Mouse (Mus musculus): ENCODE measurements around the gene Tcp11. TPM values are rescaled to one million over a fixed set of nuclear protein-coding genes. Genes with fewer than 3 reads are reported as not detected.

Gene Tcp11
- total and polyA plus RNA-seq, 2 experiments from 2014 or later, result 2.9 to 7.2 TPM

DNA sequence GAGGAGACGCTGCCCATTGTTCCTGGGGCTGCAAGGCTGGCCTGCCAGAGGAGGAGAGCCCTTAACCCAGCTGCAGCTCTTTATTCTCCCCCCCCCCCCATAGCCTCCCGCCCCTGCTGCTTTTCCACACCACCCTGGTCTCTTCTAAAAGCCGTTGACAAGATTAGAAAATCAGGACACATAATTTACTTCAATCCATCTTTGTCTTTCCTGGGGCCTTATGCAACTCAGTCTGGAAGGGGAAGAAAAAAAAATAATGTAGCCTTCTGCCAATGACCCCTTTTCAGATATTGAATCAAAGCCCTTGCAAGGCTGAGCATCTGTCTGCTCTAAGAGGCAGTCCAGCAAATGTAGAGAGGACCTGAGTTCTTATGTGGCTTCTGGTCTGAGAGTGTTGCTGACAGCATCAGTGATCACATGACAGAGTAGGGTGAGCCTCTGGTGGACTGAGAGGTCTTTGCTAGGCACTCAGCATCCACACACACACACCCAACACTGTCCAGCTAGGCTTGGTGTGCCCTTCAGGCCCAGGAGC, 47.3 kb downstream of the Tcp11 start:
- Histone ChIP-seq H3K27me3 (ENCODE audit: insufficient read depth, low read length) (no peaks in the 10 kb centered on the region), H3K9me3 (ENCODE audit: low read length) (no peaks in the 10 kb centered on the region), H3K4me1 (ENCODE audit: insufficient read depth) (peaks cover 6% of the 10 kb centered on the region), H3K4me2 (ENCODE audit: low read depth) (no peak overlapping the region), H3K36me3 (ENCODE audit: insufficient read depth) (no peaks in the 10 kb centered on the region), H3K27ac (ENCODE audit: low read depth, low read length) (peak overlapping the region; percentile 50; the same call in 1 of the 2 replicates), H3K4me3 (ENCODE audit: low read depth, low read length) (no peak overlapping the region), H3K9ac (no peak overlapping the region)
- DNase-seq (no peak), ATAC-seq (no peak)
- TF ChIP-seq CTCF (IDR thresholded peaks at IDR 0.05; ENCODE audit: low read depth), result no peak
- WGBS, result 13% methylated on average over 3 of the region's 3 CpGs

DNA sequence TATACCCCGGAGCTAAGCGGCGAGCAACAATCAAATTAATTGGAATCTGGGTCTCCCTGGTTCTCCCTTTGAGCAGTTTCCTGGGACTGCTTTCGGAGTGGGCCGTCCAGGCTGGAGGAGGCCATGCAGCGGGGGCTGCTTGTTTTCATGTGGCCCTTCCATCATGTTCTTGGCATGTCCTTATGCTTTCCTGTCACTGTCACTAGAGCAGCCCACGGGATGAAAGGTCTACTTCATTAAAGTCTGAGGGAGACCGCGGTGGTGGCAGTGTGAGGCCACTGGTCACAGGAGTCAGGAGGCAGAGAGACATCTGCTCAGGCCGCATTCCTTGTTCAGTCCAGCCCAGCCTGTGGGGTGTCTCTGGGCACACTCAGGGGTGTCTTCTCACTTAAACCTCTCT, 48.2 kb downstream of the Tcp11 start:
- Histone ChIP-seq H3K4me3 (ENCODE audit: low read depth, low read length) (no peak overlapping the region), H3K9me3 (ENCODE audit: low read length) (no peaks in the 10 kb centered on the region), H3K4me1 (ENCODE audit: insufficient read depth) (peaks cover 9% of the 10 kb centered on the region), H3K27ac (ENCODE audit: low read depth, low read length) (0 out of 2 replicates have a peak overlapping the region, but pooled peaks have one; percentile 50), H3K4me2 (ENCODE audit: low read depth) (no peak overlapping the region), H3K36me3 (ENCODE audit: insufficient read depth) (no peaks in the 10 kb centered on the region), H3K9ac (0 out of 2 replicates have a peak overlapping the region, but pooled peaks have one; percentile 10), H3K27me3 (ENCODE audit: insufficient read depth, low read length) (no peaks in the 10 kb centered on the region)
- ATAC-seq (no peak), DNase-seq (no peak)
- TF ChIP-seq CTCF (IDR thresholded peaks at IDR 0.05; ENCODE audit: low read depth), result no peak
- WGBS, result 46% methylated on average over 10 of the region's 10 CpGs

DNA sequence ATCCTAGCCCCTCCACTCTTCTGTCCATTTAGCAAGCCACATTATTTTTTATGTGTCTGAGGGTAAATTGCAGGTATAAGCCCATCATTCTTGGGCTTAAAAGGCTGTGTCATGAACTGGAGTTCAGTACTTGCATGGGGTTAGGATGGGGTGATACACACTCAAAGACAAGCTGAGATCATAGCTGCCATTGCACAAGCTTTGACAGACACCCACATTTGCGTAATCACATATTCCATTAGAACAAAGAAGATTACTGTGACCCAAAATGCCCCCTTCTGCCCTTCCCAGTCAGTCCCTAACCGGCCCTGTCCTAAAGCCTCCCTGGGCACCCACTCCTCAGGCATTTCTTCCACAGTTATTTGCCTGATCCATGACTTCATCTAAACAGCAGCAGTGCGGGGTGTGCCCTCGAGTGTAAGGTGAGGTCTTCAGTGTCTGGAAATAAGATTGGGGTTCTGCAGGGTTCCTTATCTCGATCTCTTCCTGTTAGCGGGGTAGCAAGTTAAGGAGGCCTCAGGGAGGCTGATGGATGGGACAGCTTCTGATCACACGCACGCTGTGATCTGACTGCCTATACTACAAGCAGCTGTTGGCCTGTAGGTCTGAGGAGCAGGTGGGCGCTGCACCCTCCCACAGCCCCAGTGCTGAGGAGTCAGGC, 49.0 kb downstream of the Tcp11 start:
- DNase-seq (no peak), ATAC-seq (no peak)
- Histone ChIP-seq H3K27ac (ENCODE audit: low read depth, low read length) (no peak overlapping the region), H3K36me3 (ENCODE audit: insufficient read depth) (no peaks in the 10 kb centered on the region), H3K27me3 (ENCODE audit: insufficient read depth, low read length) (no peaks in the 10 kb centered on the region), H3K9me3 (ENCODE audit: low read length) (no peaks in the 10 kb centered on the region), H3K4me1 (ENCODE audit: insufficient read depth) (peaks cover 9% of the 10 kb centered on the region), H3K4me2 (ENCODE audit: low read depth) (no peak overlapping the region), H3K9ac (no peak overlapping the region), H3K4me3 (ENCODE audit: low read depth, low read length) (no peak overlapping the region)
- WGBS, result 88% methylated on average over 9 of the region's 9 CpGs
- TF ChIP-seq CTCF (IDR thresholded peaks at IDR 0.05; ENCODE audit: low read depth), result no peak

DNA sequence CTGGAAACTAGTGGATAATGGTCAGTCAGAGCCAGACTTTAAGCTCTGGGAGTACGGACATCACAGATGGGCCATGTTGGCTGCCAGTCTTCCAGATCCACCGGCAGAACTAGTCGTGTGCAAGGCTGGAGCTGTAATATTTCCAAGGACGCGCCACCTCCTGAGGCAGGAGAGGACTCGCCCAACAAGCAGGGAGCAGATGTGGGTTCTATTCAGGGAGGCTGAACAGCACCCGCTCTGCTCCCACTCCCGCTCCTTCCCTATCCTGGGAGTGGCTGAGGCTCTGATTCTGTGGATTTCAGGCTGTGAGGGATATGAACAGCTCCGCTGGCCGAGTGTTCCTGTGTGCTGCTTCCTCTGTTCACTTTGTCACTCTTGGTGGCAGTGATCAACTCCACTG, 50.0 kb downstream of the Tcp11 start:
- Histone ChIP-seq H3K27me3 (ENCODE audit: insufficient read depth, low read length) (no peaks in the 10 kb centered on the region), H3K9ac (no peak overlapping the region), H3K36me3 (ENCODE audit: insufficient read depth) (no peaks in the 10 kb centered on the region), H3K9me3 (ENCODE audit: low read length) (no peaks in the 10 kb centered on the region), H3K4me2 (ENCODE audit: low read depth) (no peak overlapping the region), H3K27ac (ENCODE audit: low read depth, low read length) (no peak overlapping the region), H3K4me3 (ENCODE audit: low read depth, low read length) (no peak overlapping the region), H3K4me1 (ENCODE audit: insufficient read depth) (peaks cover 17% of the 10 kb centered on the region)
- ATAC-seq, result 0 out of 2 replicates have a peak, but pooled peaks have one; percentile 19
- DNase-seq, result no peak
- no peak for TF ChIP-seq CTCF (IDR thresholded peaks at IDR 0.05; ENCODE audit: low read depth)
- WGBS, result 77% methylated on average over 10 of the region's 10 CpGs

DNA sequence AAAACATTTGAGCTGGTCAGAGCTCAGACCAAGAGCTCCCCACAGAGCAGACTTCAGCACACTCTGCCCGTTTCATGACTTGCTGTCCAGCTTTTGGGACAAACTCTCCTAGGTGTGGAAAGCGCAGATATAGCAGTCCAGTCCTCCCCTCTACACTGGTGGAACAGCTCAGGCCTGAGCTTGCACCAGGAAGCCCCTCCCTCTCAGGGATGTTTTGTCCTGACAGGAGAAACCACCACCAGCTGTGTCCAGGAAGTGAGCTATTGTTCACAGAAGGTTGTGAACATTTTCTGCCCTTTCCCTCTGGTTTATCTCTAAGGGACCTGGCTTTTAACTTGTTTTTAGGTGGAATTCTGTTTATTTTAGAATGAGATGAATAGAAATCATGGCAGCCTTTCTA, 51.1 kb downstream of the Tcp11 start:
- Histone ChIP-seq H3K4me2 (ENCODE audit: low read depth) (no peak overlapping the region), H3K36me3 (ENCODE audit: insufficient read depth) (no peaks in the 10 kb centered on the region), H3K4me1 (ENCODE audit: insufficient read depth) (peaks cover 22% of the 10 kb centered on the region), H3K9me3 (ENCODE audit: low read length) (no peaks in the 10 kb centered on the region), H3K27ac (ENCODE audit: low read depth, low read length) (no peak overlapping the region), H3K27me3 (ENCODE audit: insufficient read depth, low read length) (no peaks in the 10 kb centered on the region), H3K9ac (no peak overlapping the region), H3K4me3 (ENCODE audit: low read depth, low read length) (no peak overlapping the region)
- TF ChIP-seq CTCF (IDR thresholded peaks at IDR 0.05; ENCODE audit: low read depth), result no peak
- no peak for DNase-seq
- ATAC-seq, result no peak
- WGBS, result 68% methylated on average over 2 of the region's 2 CpGs

DNA sequence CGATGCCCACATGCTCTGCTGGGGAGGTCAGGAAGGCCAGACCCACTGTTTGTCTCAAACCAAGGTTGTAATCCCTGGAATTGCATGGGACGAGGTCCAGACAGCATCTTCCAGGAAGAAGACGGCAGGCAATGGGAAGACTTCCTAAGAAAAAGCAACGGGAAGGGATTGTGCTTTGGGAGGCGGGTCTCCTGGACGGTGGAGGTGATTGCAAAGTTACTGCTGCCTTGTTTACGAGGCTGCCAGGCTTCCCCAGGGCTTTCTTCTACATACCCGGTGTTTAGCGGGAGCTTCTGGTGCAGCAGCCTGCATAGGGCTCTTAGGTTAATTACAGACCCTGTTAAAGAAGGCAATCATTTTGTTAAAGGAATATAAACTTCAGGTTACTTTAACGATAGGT, 52.2 kb downstream of the Tcp11 start:
- 62% methylated on average over 10 of the region's 10 CpGs for WGBS
- Histone ChIP-seq H3K9me3 (ENCODE audit: low read length) (no peaks in the 10 kb centered on the region), H3K4me1 (ENCODE audit: insufficient read depth) (peaks cover 27% of the 10 kb centered on the region), H3K36me3 (ENCODE audit: insufficient read depth) (no peaks in the 10 kb centered on the region), H3K4me2 (ENCODE audit: low read depth) (no peak overlapping the region), H3K27me3 (ENCODE audit: insufficient read depth, low read length) (no peaks in the 10 kb centered on the region), H3K4me3 (ENCODE audit: low read depth, low read length) (no peak overlapping the region), H3K27ac (ENCODE audit: low read depth, low read length) (no peak overlapping the region), H3K9ac (no peak overlapping the region)
- ATAC-seq (no peak), DNase-seq (no peak)
- no peak for TF ChIP-seq CTCF (IDR thresholded peaks at IDR 0.05; ENCODE audit: low read depth)

DNA sequence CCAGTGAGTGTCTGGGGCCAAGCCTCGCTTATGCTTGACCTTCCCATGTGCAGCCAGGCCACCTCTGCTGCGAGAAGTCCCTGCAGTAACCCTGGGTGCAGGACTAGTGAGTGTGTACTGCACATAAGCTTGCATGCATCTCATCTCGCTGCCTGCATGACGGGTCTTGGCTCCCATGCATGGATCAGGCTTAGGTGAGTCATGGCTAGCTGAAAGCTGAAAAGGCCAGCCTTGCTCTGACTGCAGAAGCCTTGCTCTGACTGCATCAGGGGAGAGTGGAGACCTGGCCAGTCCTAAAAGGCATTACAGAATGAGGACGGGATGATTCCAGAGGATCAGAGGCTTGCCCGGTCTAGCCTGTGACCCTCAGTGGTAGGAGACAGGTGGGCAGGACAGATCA, 53.2 kb downstream of the Tcp11 start:
- Histone ChIP-seq H3K9ac (no peak overlapping the region), H3K27ac (ENCODE audit: low read depth, low read length) (no peak overlapping the region), H3K27me3 (ENCODE audit: insufficient read depth, low read length) (no peaks in the 10 kb centered on the region), H3K36me3 (ENCODE audit: insufficient read depth) (no peaks in the 10 kb centered on the region), H3K4me2 (ENCODE audit: low read depth) (no peak overlapping the region), H3K4me3 (ENCODE audit: low read depth, low read length) (no peak overlapping the region), H3K4me1 (ENCODE audit: insufficient read depth) (peaks cover 31% of the 10 kb centered on the region), H3K9me3 (ENCODE audit: low read length) (no peaks in the 10 kb centered on the region)
- WGBS, result 91% methylated on average over 6 of the region's 6 CpGs
- DNase-seq, result no peak
- TF ChIP-seq CTCF (IDR thresholded peaks at IDR 0.05; ENCODE audit: low read depth), result no peak
- no peak for ATAC-seq
